Mouse (Mus musculus) embryo, embryonic 9.5 days (tissue): ENCODE data around the gene Ubash3b.

ENCODE experiments used
- DNase-seq: peaks from one replicate; pipeline ENCODE4 v3.0.0-alpha.2; 2017; ENCODE audit errors: extremely low spot score

The Ubash3b gene

GRCm38 (mm10) chr9:41166886-41167285 is 5.4 kb upstream of the Ubash3b start:
- no peak for DNase-seq

GRCm38 (mm10) chr9:41162363-41162762 is 866 bp upstream of the Ubash3b start:
- no peak for DNase-seq

- no peak for DNase-seq
Measured at GRCm38 (mm10) chr9:41160536-41161176, 841 bp downstream of the Ubash3b start.

- no peak for DNase-seq
Measured at GRCm38 (mm10) chr9:41159223-41159622, 2.3 kb downstream of the Ubash3b start.

GRCm38 (mm10) chr9:41157872-41158567 is 3.5 kb downstream of the Ubash3b start:
- no peak for DNase-seq

- peak; percentile 84 for DNase-seq
Measured at GRCm38 (mm10) chr9:41157020-41157871, 4.3 kb downstream of the Ubash3b start.

- DNase-seq: no peak
Measured at GRCm38 (mm10) chr9:41156720-41157019, 4.8 kb downstream of the Ubash3b start.

- DNase-seq: no peak
Measured at GRCm38 (mm10) chr9:41156006-41156719, 5.3 kb downstream of the Ubash3b start.

GRCm38 (mm10) chr9:41153979-41154378 is 7.5 kb downstream of the Ubash3b start:
- DNase-seq: no peak

- DNase-seq: no peak
Measured at GRCm38 (mm10) chr9:41153050-41153449, 8.4 kb downstream of the Ubash3b start.

- DNase-seq: no peak
Measured at GRCm38 (mm10) chr9:41151491-41151890, 10.0 kb downstream of the Ubash3b start.

- no peak for DNase-seq
Measured at GRCm38 (mm10) chr9:41149896-41150295, 11.6 kb downstream of the Ubash3b start.

GRCm38 (mm10) chr9:41149079-41149676 is 12.3 kb downstream of the Ubash3b start:
- no peak for DNase-seq

GRCm38 (mm10) chr9:41148600-41148999 is 12.9 kb downstream of the Ubash3b start:
- DNase-seq: no peak

- DNase-seq: peak; percentile 12
Measured at GRCm38 (mm10) chr9:41147203-41147842, 14.2 kb downstream of the Ubash3b start.

GRCm38 (mm10) chr9:41143825-41144224 is 17.7 kb downstream of the Ubash3b start:
- no peak for DNase-seq

- DNase-seq: no peak
Measured at GRCm38 (mm10) chr9:41143115-41143514, 18.4 kb downstream of the Ubash3b start.

GRCm38 (mm10) chr9:41141026-41141425 is 20.5 kb downstream of the Ubash3b start:
- DNase-seq: no peak

- no peak for DNase-seq
Measured at GRCm38 (mm10) chr9:41138987-41139808, 22.3 kb downstream of the Ubash3b start.
